Mouse (Mus musculus): ENCODE results near the gene Avp.

- no peak for TF ChIP-seq CTCF (IDR thresholded peaks at IDR 0.05; ENCODE audit: control insufficient read depth, insufficient read depth, insufficient replicate concordance, low read depth, low read length)
- TF ChIP-seq POLR2A (IDR thresholded peaks at IDR 0.05; ENCODE audit: control insufficient read depth, low read depth, low read length), result no peak
Measured at GRCm38 (mm10) chr2:130581201-130581600, 1.2 kb downstream of the Avp start.
